Mouse (Mus musculus): ENCODE measurements around the gene Hs2st1. TPM values are rescaled to one million over a fixed set of nuclear protein-coding genes. Genes with fewer than 3 reads are reported as not detected.

Gene Hs2st1
- polyA plus RNA-seq, 1 experiment = 7.5 TPM

- DNase-seq (ENCODE audit: low read depth) = no peak
These were observed 18.6 kb downstream of the Hs2st1 start for GRCm38 (mm10) chr3:144551416-144551815.

GRCm38 (mm10) chr3:144550659-144551058 lies 19.3 kb downstream of the Hs2st1 start:
- DNase-seq (ENCODE audit: low read depth) = no peak

DNA sequence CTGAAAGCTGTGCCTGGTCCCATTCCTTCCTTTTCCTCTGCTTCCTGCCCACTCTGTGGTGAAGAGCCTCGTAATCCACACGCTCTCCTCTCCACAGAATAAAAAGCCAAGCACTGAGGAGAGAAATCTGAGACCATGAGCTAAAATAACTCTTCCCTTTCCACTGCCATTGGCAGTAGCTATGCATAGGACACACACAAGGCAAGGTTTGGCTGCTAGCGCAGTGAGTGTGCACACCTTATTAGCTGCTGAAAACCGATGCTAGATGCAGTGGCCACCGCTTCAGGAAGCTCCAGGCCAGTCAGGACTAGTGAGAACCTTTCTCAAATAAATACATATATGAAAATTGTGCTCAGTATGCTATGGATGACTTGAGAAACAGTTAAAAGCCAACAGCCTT lies 19.9 kb downstream of the Hs2st1 start:
- no peak for DNase-seq (ENCODE audit: low read depth)

DNA sequence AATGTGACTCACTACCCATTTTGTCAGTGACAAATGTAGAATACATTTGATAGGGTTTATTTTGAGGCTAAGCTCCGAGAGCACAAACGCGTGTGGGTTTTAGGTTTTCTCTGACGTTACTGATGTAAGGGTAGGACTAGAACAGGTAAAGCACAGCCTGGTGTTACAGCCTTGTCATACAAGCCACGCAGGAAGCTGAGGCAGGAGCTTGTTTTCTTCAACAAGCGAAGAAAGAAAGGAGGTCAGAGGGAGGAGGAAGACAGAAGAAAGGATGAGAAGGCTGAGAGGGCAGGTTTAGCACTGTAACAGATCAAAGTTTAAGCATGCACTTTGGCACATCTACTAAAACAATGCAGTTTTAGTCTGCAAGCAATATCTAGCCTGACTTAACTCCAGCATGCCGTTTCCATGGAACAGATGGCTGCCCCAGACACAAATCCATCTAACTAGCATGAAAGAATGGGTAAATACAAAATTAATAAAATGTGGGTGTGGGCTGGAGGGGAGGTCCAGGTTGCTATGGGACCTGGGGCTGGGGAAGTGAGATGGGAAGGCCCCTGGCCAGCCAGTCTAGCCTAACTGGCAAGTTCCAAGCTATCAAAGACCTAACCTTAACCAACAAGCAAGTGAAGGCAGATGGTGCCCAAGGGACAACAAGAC lies 21.7 kb downstream of the Hs2st1 start:
- DNase-seq (ENCODE audit: low read depth) = no peak

GRCm38 (mm10) chr3:144546490-144546889 lies 23.5 kb downstream of the Hs2st1 start:
- DNase-seq (ENCODE audit: low read depth) = no peak

- no peak for DNase-seq (ENCODE audit: low read depth)
These were observed 24.1 kb downstream of the Hs2st1 start for GRCm38 (mm10) chr3:144545832-144546231.

GRCm38 (mm10) chr3:144545152-144545551 lies 24.8 kb downstream of the Hs2st1 start:
- no peak for DNase-seq (ENCODE audit: low read depth)

DNA sequence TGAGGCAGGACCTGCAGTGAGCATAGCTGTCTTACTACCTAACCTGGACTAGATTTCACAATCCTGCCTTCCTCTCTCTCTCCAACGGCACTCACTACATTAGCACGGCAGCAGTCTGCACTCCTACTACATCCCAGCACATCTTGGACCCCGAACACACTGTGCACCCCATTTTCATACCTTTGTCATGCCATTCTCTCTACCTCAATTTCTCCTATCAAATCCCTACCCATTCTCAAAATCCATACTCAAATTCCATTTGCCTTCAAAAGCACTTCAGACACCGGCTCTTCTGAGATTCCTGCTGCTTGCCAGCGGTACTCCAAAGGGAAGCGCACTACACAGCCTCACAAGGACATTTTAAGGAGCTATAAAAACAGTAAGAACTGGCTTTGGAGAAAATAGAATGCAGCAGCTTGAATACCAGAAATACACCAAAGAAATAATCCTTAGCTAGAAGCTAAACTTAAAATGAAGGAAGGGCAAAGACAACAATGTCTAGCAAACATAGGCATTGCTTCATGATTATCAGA lies 28.0 kb downstream of the Hs2st1 start:
- DNase-seq (ENCODE audit: low read depth) = no peak

GRCm38 (mm10) chr3:144540805-144541204 lies 29.2 kb downstream of the Hs2st1 start:
- no peak for DNase-seq (ENCODE audit: low read depth)

DNA sequence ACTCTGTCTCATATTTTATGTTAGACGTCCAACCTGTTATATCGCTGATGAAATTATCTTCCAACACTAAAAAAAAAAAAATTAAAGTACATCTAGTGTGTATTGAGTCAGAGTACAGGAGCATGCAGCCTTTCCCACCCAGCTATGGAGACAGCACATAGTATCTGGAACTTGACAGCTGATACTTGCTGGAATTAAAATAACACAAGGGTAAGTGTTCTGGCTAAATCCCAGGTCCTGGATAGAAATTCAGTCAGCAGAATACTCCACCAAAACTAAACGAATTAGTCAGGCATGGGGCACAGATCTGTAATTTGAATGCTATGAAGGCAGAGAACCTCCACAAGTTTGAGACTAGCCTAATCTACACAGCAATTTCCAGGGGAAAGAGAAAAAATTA lies 30.9 kb downstream of the Hs2st1 start:
- DNase-seq (ENCODE audit: low read depth) = no peak

- no peak for DNase-seq (ENCODE audit: low read depth)
These were observed 32.7 kb downstream of the Hs2st1 start for GRCm38 (mm10) chr3:144537078-144537855.

DNA sequence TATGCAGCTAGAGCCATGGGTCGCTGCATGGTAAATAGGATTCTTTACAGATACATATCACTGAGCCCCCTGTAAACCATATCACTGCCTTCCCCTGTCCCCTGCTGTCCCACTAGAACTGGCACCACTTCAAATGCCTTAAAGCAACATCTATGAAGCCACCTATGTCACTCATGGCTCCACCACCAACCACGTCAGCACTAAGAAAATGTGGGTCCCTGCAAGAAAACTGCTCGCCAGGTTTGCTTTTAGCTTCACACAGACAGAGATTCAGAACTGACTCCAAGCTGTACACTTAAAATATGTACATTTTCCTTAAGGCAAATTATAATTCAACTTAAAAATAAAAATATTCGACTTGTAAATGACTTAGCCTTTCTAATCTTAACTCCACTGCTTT lies 34.9 kb downstream of the Hs2st1 start:
- no peak for DNase-seq (ENCODE audit: low read depth)

DNA sequence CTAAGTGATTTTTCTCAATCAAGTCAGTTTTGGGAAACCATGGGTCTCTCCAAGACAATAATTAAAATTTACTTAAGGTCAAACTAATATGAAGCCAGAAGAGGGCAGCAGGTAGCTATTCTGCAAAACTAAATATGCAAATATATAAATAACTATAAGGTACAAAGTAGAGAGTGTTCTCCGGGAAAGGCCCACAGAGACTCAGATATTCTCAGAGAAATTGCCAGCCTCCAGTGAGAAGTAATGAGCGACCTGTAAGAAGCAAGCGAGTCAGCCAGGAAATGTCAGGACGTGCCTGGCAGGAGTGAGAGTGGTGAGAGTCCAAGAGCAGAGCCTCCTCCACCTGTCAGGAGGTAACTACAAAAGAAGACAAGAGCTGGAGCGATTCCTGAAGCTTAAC lies 39.0 kb downstream of the Hs2st1 start:
- no peak for DNase-seq (ENCODE audit: low read depth)

GRCm38 (mm10) chr3:144527918-144528317 lies 42.1 kb downstream of the Hs2st1 start:
- DNase-seq (ENCODE audit: low read depth) = no peak

DNA sequence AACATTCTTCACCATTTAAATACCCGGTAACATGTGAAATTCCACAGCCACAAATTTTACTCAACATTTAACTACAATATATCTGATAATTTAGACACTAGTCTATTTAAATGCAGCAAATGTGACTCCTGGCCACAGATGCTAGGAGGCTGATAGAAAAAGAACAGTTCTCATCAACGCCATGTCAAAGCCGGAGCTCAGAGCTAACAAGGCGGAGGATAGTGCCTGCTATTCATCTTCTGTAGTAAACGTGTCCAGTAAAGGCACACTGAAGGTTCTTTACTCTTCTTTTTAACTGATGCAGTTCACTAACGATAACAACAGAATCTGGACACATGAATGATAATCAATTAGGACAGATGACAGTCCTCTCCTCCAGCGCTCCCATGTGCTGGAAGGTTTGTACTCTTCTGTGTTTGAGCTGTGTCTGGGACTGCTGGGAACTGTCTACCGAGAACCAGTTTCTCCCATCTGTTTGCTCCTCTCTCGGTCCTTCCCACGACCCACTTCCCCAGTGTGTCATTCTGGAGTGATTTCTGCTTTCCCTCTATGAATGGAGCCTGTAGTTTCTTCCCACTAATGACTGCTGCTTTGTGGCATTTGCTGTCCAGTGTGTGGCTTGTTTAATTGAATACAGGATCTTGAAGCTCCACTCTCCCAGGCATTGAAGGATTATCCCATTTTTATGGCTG lies 50.3 kb downstream of the Hs2st1 start:
- no peak for DNase-seq (ENCODE audit: low read depth)

DNA sequence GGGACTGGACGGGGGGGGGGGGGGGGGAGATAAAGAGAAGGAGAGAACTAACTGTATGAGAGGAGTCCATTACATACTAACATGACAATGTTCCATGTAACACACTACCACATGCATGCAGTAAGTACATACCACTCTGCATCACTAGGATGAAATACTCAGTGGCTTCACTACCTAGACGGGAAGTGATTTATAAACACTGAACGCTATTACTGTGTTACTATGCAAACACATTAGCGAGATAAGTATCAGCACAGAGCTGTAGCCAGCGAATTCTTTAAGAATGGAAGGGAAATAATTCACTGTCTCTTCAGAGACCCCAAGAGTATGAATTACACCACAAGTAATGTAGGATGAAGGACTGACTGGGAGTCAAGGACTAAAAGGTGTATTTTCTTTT lies 51.1 kb downstream of the Hs2st1 start:
- DNase-seq (ENCODE audit: low read depth) = no peak

DNA sequence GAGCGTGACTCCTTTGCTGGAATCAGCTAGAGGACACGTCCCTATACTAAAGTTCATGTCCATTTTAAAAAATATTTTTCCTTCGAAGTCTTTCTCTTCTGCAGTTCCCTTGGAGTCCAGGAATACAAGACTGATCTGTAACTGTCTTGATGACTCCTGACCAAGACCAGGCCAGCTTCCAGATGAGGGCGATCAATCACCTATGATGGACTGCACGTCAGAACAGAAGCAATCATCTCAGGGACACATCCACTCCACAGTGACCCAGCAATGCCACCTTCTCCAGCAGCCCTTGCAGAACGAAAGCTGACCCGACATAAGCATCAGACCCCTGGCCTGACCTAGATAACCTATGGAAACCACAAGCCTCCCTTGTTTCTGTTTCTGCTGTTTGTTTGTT lies 54.7 kb downstream of the Hs2st1 start:
- DNase-seq (ENCODE audit: low read depth) = no peak

DNA sequence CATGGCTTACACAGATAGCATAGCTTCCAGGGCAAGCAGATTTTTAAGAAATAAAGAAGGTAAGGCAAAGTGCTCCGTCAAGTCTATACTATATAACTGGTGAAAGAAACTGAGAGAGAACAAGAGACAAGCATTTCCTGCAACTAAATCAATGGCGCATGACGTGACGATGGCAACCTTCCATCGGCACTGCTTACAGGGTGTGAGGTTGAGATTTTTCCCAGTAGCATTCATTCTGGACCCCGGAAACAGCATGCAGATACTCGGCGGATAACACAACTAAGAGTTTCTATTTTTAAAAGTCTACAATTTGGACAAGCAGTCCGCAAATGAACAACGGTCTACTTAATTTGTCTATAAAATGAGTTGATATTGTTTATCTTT lies 55.9 kb downstream of the Hs2st1 start:
- DNase-seq (ENCODE audit: low read depth) = no peak

- DNase-seq (ENCODE audit: low read depth) = no peak
These were observed 56.5 kb downstream of the Hs2st1 start for GRCm38 (mm10) chr3:144513169-144514121.

GRCm38 (mm10) chr3:144510724-144511123 lies 59.3 kb downstream of the Hs2st1 start:
- DNase-seq (ENCODE audit: low read depth) = no peak

DNA sequence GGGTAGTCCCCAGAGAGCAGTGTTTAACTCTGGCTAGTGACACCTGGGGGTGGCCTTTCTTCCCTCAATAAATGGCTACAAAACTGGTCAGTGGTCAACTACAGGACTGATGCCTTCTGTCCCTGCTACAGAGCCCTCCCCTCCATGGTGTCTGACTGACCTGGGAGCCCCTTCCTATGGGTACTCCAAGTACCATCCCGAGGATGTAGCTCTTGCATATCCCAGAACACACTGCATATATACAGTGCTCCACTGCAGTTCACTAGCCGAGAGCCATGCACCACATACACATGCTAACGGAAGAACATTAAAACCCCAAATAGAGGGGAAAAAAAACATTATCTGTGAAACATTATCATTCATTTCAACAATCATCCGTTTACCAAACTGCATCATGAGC lies 61.6 kb downstream of the Hs2st1 start:
- DNase-seq (ENCODE audit: low read depth) = no peak

GRCm38 (mm10) chr3:144507885-144508284 lies 62.1 kb downstream of the Hs2st1 start:
- DNase-seq (ENCODE audit: low read depth) = no peak
